Mouse (Mus musculus) gastrocnemius, postnatal 14 days (tissue): ENCODE measurements around the gene Lypd6b. TPM values are rescaled to one million over a fixed set of nuclear protein-coding genes. Genes with fewer than 3 reads are reported as not detected.

Experiments
- DNase-seq: peaks from one replicate; pipeline ENCODE4 v3.0.0; 2021; ENCODE audit warnings: mixed read lengths
- intact Hi-C: fragments of 180-260 bp; cut with DNase I; formaldehyde crosslinking; loops from one replicate; pipeline ENCODE4 v1.15.1; 2025; ENCODE audit warnings: low total_unique reads
- total RNA-seq, 2 experiments: library from RNA; stranded (reverse); gene quantifications; 2 replicates each; pipeline ENCODE4 v1.2.3; 2021

Gene Lypd6b
- total RNA-seq, 2 experiments from 2014 or later: not detected

GRCm38 (mm10) chr2:49815696-49816320 lies 28.3 kb downstream of the Lypd6b start:
- intact Hi-C loops: no loop called here
- no peak for DNase-seq

GRCm38 (mm10) chr2:49816549-49816948 lies 29.1 kb downstream of the Lypd6b start:
- intact Hi-C loops: no loop called here
- DNase-seq: no peak

GRCm38 (mm10) chr2:49817151-49817550 lies 29.7 kb downstream of the Lypd6b start:
- DNase-seq: no peak
- intact Hi-C loops: no loop called here

GRCm38 (mm10) chr2:49818126-49818525 lies 30.6 kb downstream of the Lypd6b start:
- intact Hi-C loops: no loop called here

GRCm38 (mm10) chr2:49822312-49822711 lies 34.8 kb downstream of the Lypd6b start:
- intact Hi-C loops: no loop called here
- no peak for DNase-seq

More at GRCm38 (mm10) chr2:49818126-49818525, 30.6 kb downstream of the Lypd6b start:
- no peak for DNase-seq

- intact Hi-C loops: no loop called here
- DNase-seq: no peak
Measured at GRCm38 (mm10) chr2:49825588-49825987, 38.1 kb downstream of the Lypd6b start.

- intact Hi-C loops: no loop called here
- no peak for DNase-seq
Measured at GRCm38 (mm10) chr2:49827756-49828155, 40.3 kb downstream of the Lypd6b start.

GRCm38 (mm10) chr2:49830369-49830768 lies 42.9 kb downstream of the Lypd6b start:
- DNase-seq: no peak
- intact Hi-C loops: no loop called here

GRCm38 (mm10) chr2:49832277-49832803 lies 44.9 kb downstream of the Lypd6b start:
- intact Hi-C loops: no loop called here
- DNase-seq: no peak

- intact Hi-C loops: no loop called here
- no peak for DNase-seq
Measured at GRCm38 (mm10) chr2:49837454-49838059, 50.1 kb downstream of the Lypd6b start.

- DNase-seq: no peak
- intact Hi-C loops: no loop called here
Measured at GRCm38 (mm10) chr2:49838611-49839010, 51.1 kb downstream of the Lypd6b start.

- intact Hi-C loops: no loop called here
- peak; percentile 41 for DNase-seq
Measured at GRCm38 (mm10) chr2:49840573-49840972, 53.1 kb downstream of the Lypd6b start.

GRCm38 (mm10) chr2:49841089-49841488 lies 53.6 kb downstream of the Lypd6b start:
- no peak for DNase-seq
- intact Hi-C loops: no loop called here

- intact Hi-C loops: no loop called here
Measured at GRCm38 (mm10) chr2:49845104-49845503, 57.6 kb downstream of the Lypd6b start.

GRCm38 (mm10) chr2:49846097-49846496 lies 58.6 kb downstream of the Lypd6b start:
- DNase-seq: no peak
- intact Hi-C loops: no loop called here

More at GRCm38 (mm10) chr2:49845104-49845503, 57.6 kb downstream of the Lypd6b start:
- DNase-seq: no peak

- DNase-seq: no peak
- intact Hi-C loops: no loop called here
Measured at GRCm38 (mm10) chr2:49846880-49847279, 59.4 kb downstream of the Lypd6b start.

GRCm38 (mm10) chr2:49847831-49848230 lies 60.3 kb downstream of the Lypd6b start:
- intact Hi-C loops: no loop called here
- DNase-seq: no peak

- intact Hi-C loops: no loop called here
- DNase-seq: no peak
Measured at GRCm38 (mm10) chr2:49849771-49850170, 62.3 kb downstream of the Lypd6b start.

- DNase-seq: no peak
- intact Hi-C loops: no loop called here
Measured at GRCm38 (mm10) chr2:49851977-49852376, 64.5 kb downstream of the Lypd6b start.

GRCm38 (mm10) chr2:49856161-49856564 lies 68.7 kb downstream of the Lypd6b start:
- no peak for DNase-seq
- intact Hi-C loops: no loop called here

- intact Hi-C loops: no loop called here
- DNase-seq: no peak
Measured at GRCm38 (mm10) chr2:49856584-49856983, 69.1 kb downstream of the Lypd6b start.
